Mouse (Mus musculus): Measurements from ENCODE around the gene Irf6.

DNA sequence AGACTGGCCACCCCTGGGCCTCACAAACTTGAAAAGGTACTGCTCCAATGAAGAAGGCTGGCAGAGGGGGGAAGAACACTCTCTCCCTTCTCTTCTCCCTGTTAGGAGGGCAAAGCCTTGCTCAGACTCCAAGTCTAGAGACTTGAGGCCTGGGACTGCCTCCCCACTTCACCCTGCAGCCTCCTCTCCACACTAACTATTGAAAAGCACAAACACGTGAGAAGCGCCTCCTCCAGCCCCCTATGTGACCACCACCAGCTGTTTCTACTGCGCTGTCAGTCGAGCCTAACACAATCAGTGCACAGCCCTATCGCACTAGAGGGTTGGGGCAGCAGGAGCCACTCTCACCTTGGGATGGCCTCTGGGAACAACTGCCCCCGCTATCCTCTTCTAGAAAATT is 29.6 kb upstream of the Irf6 start:
- TF ChIP-seq POLR2AphosphoS2 (IDR thresholded peaks at IDR 0.05; ENCODE audit: low read length) (no peak), ZC3H11A (IDR thresholded peaks at IDR 0.05; ENCODE audit: low read depth, low read length) (no peak), CTCF (IDR thresholded peaks at IDR 0.05 in 2 of 3, conservative IDR thresholded peaks at IDR 0.05 in 1 of 3; ENCODE audit: control insufficient read depth in 1 of 3, insufficient read depth in 1 of 3, low read depth in 2 of 3, low read length in 3 of 3, poor library complexity in 1 of 3, severe bottlenecking in 1 of 3) (no peak), POLR2A (IDR thresholded peaks at IDR 0.05; ENCODE audit: control insufficient read depth in 1 of 2, insufficient read depth in 1 of 2, low read depth in 1 of 2, low read length in 2 of 2, poor library complexity in 1 of 2) (no peak), MAFK (IDR thresholded peaks at IDR 0.05; ENCODE audit: borderline replicate concordance, low read depth, low read length) (no peak), TBP (IDR thresholded peaks at IDR 0.05; ENCODE audit: low read depth, low read length) (no peak)
